Mouse (Mus musculus) brain, embryonic 14.5 days (tissue): Measurements from ENCODE around the gene Cep131.

ENCODE experiments used
- CTCF ChIP-seq: fragments of 200-500 bp; IDR thresholded peaks from 2 replicates; pipeline ENCODE4 v1.5.1; 2012; ENCODE audit warnings: inconsistent platforms, mild to moderate bottlenecking, moderate library complexity, borderline replicate concordance; ENCODE audit not compliant: insufficient read depth, insufficient read length; ENCODE audit errors: extremely low read depth
- POLR2A ChIP-seq: fragments of 200-500 bp; IDR thresholded peaks from 2 replicates; pipeline ENCODE4 v1.6.1; 2012; ENCODE audit warnings: mild to moderate bottlenecking, inconsistent platforms, borderline replicate concordance; ENCODE audit not compliant: poor library complexity, insufficient read depth, insufficient read length, severe bottlenecking; ENCODE audit errors: extremely low read depth

GRCm38 (mm10) chr11:120080282-120080681, 6.3 kb downstream of the Cep131 start:
- TF ChIP-seq CTCF (no peak), POLR2A (no peak)
